Mouse (Mus musculus): ENCODE measurements around the gene Ipo7. TPM values are rescaled to one million over a fixed set of nuclear protein-coding genes. Genes with fewer than 3 reads are reported as not detected.
A peak's percentile ranks its signal among the peaks of the same experiment; 100 is the strongest.

Ipo7 gene
- polyA plus RNA-seq, 1 experiment from 2014 or later: 21.9 TPM

DNA sequence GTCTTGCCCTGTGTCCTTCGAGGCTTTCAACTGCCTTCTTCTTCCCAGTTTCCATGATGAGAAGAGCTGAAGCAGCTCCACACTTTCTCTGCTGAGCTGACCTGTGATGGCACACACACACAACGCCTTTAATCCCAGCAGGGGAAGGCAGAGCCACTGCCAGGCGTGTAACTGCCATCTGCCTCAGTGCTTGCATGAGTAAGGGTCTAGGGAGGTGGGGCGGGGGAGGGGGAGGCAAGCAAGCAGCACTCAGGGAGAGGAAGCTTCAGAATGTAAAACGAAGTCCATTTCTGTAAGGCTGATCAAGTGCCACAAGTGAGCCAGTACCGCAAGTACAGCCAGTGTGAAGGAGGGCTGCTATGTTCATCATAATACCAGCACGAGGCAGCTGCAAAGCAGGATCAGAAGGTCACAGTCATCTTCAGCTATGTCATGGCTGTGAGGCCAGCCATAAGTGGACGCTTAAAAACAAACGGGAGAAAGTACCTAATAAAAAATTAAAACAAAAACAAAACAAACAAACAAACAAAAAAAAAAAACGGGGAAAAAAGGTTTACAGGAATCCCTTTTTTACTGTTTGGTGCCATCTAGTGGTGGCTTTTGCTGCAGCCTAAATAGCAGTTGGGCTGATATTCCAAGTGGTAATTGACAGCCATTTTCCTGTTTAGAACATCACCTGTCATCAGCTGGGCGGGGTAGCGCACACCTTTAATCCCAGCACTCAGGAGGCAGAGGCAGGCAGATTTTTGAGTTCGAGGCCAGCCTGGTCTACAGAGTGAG lies 65.5 kb downstream of the Ipo7 start:
- no peak overlapping the region for H3K4me3 ChIP-seq (ENCODE audit: low read length)
- no peak overlapping the region for H3K27ac ChIP-seq (ENCODE audit: low read depth, low read length)
- H3K27me3 ChIP-seq (ENCODE audit: control insufficient read depth, insufficient read depth, low read length): no peaks in the 10 kb centered on the region
- no peak for ATAC-seq (ENCODE audit: low FRiP score, low TSS enrichment)
- H3K9me3 ChIP-seq (ENCODE audit: control insufficient read depth, low read length): 0 out of 2 replicates have a peak, but pooled peaks cover 2% of the 10 kb centered on the region
- H3K9ac ChIP-seq (ENCODE audit: low read depth, low read length): no peak overlapping the region
- no peak overlapping the region for H3K4me2 ChIP-seq (replicated peaks; ENCODE audit: low read depth, low read length)
- 72% methylated on average over 13 of the region's 13 CpGs for WGBS
- H3K4me1 ChIP-seq (ENCODE audit: control insufficient read depth, insufficient read depth, low read length): no peaks in the 10 kb centered on the region
- peaks cover 83% of the 10 kb centered on the region for H3K36me3 ChIP-seq (ENCODE audit: control insufficient read depth, insufficient read depth, low read length)

DNA sequence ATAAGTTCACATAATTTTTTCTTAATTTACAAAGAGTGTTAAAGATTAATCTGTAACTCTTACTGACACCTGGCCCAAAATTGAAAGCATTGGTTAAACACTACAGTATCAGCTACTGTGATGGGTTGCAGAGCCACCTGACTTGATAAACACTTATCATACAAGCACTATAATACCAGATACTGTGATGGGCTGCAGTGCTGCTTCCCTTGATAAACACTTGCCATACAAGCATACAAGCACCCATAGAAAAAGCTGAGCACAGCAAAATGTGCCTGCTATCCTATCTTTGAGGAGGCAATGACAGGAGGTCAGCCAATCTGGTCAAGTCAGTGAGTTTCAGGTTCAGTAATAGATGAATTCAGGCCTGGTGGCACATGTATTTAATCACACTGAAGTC lies 67.1 kb downstream of the Ipo7 start:
- no peak overlapping the region for H3K4me2 ChIP-seq (replicated peaks; ENCODE audit: low read depth, low read length)
- H3K4me1 ChIP-seq (ENCODE audit: control insufficient read depth, insufficient read depth, low read length): no peaks in the 10 kb centered on the region
- no peaks in the 10 kb centered on the region for H3K27me3 ChIP-seq (ENCODE audit: control insufficient read depth, insufficient read depth, low read length)
- H3K9ac ChIP-seq (ENCODE audit: low read depth, low read length): no peak overlapping the region
- no peak for ATAC-seq (ENCODE audit: low FRiP score, low TSS enrichment)
- H3K9me3 ChIP-seq (ENCODE audit: control insufficient read depth, low read length): 0 out of 2 replicates have a peak, but pooled peaks cover 2% of the 10 kb centered on the region
- no peak overlapping the region for H3K27ac ChIP-seq (ENCODE audit: low read depth, low read length)
- H3K4me3 ChIP-seq (ENCODE audit: low read length): no peak overlapping the region
- H3K36me3 ChIP-seq (ENCODE audit: control insufficient read depth, insufficient read depth, low read length): peaks cover 84% of the 10 kb centered on the region

DNA sequence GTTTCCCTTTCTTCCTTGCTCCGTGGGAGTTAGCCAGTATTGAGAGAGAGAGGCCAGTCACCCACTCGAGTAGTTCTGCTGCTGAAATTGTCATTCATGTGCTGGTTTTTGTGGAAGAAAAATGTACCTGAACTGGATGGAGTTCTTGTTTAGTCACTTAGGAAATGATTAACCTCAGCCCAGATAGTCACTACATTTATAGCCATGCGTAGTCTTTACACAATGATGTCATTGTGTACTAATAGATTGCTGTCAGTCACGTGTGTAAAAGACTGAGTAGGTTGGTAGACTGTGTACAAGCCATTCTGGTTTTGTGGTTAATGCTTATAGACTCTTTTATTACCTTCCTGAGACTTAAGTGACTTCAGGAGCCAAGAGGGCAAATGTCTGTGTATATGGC lies 69.8 kb downstream of the Ipo7 start:
- no peak overlapping the region for H3K4me3 ChIP-seq (ENCODE audit: low read length)
- H3K9ac ChIP-seq (ENCODE audit: low read depth, low read length): no peak overlapping the region
- no peaks in the 10 kb centered on the region for H3K4me1 ChIP-seq (ENCODE audit: control insufficient read depth, insufficient read depth, low read length)
- ATAC-seq (ENCODE audit: low FRiP score, low TSS enrichment): peak; percentile 60; the same call in 1 of the 2 replicates
- WGBS: 75% methylated on average over 4 of the region's 4 CpGs
- no peaks in the 10 kb centered on the region for H3K27me3 ChIP-seq (ENCODE audit: control insufficient read depth, insufficient read depth, low read length)
- no peaks in the 10 kb centered on the region for H3K9me3 ChIP-seq (ENCODE audit: control insufficient read depth, low read length)
- no peak overlapping the region for H3K4me2 ChIP-seq (replicated peaks; ENCODE audit: low read depth, low read length)
- peaks cover 79% of the 10 kb centered on the region for H3K36me3 ChIP-seq (ENCODE audit: control insufficient read depth, insufficient read depth, low read length)
- peak overlapping the region; percentile 6; the same call in 1 of the 2 replicates for H3K27ac ChIP-seq (ENCODE audit: low read depth, low read length)

- 85% methylated on average over 7 of the region's 7 CpGs for WGBS
- peaks cover 84% of the 10 kb centered on the region for H3K36me3 ChIP-seq (ENCODE audit: control insufficient read depth, insufficient read depth, low read length)
- no peaks in the 10 kb centered on the region for H3K27me3 ChIP-seq (ENCODE audit: control insufficient read depth, insufficient read depth, low read length)
- H3K27ac ChIP-seq (ENCODE audit: low read depth, low read length): no peak overlapping the region
- H3K4me1 ChIP-seq (ENCODE audit: control insufficient read depth, insufficient read depth, low read length): no peaks in the 10 kb centered on the region
- no peaks in the 10 kb centered on the region for H3K9me3 ChIP-seq (ENCODE audit: control insufficient read depth, low read length)
- no peak overlapping the region for H3K4me3 ChIP-seq (ENCODE audit: low read length)
- no peak for ATAC-seq (ENCODE audit: low FRiP score, low TSS enrichment)
- no peak overlapping the region for H3K4me2 ChIP-seq (replicated peaks; ENCODE audit: low read depth, low read length)
- H3K9ac ChIP-seq (ENCODE audit: low read depth, low read length): no peak overlapping the region
Measured at GRCm38 (mm10) chr7:110091670-110092069, 73.6 kb downstream of the Ipo7 start.

DNA sequence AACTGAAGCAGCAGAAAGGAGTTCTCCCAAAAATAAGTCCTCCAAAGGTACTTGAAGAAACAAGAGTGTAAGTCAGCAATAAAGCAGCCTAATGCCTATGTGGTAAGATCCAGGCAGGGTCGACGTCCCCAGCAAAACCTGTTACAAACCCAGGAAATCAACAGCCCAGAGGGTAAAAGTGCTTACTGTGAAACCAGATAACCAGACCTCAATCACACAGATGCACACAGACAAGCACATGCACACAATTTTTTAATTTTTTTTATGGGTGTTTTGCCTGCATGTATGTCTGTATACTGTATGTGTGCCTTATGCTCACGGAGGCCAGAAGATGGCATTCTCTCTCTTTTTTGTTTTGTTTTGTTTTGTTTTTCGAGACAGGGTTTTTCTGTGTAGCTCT lies 78.3 kb downstream of the Ipo7 start:
- Histone ChIP-seq H3K9ac (ENCODE audit: low read depth, low read length) (no peak overlapping the region), H3K27me3 (ENCODE audit: control insufficient read depth, insufficient read depth, low read length) (no peaks in the 10 kb centered on the region), H3K27ac (ENCODE audit: low read depth, low read length) (peak overlapping the region; percentile 26), H3K4me2 (replicated peaks; ENCODE audit: low read depth, low read length) (no peak overlapping the region), H3K9me3 (ENCODE audit: control insufficient read depth, low read length) (no peaks in the 10 kb centered on the region), H3K4me1 (ENCODE audit: control insufficient read depth, insufficient read depth, low read length) (0 out of 2 replicates have a peak, but pooled peaks cover 5% of the 10 kb centered on the region), H3K36me3 (ENCODE audit: control insufficient read depth, insufficient read depth, low read length) (peaks cover 56% of the 10 kb centered on the region), H3K4me3 (ENCODE audit: low read length) (no peak overlapping the region)
- no peak for ATAC-seq (ENCODE audit: low FRiP score, low TSS enrichment)
- 79% methylated on average over 4 of the region's 4 CpGs for WGBS

DNA sequence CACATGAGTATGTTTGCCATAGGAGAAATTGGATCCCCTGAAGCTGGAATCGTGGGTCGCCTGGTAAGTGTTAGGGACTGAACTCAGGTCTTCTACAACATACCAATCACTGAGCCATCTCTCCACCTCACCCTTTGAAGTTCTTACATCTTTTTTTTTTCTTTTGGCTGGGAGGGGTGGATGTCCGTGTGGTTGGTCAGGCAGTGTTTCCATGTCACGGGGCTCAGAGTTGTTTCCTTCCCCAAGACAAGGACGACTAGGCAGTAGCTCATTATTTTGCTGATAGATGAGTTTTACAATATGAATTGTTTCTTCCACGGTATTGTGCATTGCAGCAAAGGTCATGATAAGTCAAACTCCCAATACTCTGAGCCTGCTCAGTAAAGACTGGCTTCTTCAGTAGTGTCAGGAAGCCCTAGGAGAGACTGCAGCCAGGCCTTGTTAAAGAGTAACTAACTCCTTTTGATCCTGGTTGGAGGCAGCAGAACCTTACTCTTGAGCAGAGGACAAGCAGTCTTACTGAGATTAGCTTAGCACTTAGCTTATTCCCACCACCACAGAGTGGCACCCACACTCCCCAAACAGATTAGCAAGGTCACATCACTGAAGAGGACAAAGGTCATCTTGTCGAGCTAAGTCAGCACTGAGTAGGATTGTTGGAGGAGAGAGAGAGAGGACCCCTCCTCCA lies 79.2 kb downstream of the Ipo7 start:
- Histone ChIP-seq H3K4me1 (ENCODE audit: control insufficient read depth, insufficient read depth, low read length) (0 out of 2 replicates have a peak, but pooled peaks cover 5% of the 10 kb centered on the region), H3K36me3 (ENCODE audit: control insufficient read depth, insufficient read depth, low read length) (peaks cover 47% of the 10 kb centered on the region), H3K9ac (ENCODE audit: low read depth, low read length) (no peak overlapping the region), H3K27me3 (ENCODE audit: control insufficient read depth, insufficient read depth, low read length) (no peaks in the 10 kb centered on the region), H3K4me3 (ENCODE audit: low read length) (no peak overlapping the region), H3K4me2 (replicated peaks; ENCODE audit: low read depth, low read length) (no peak overlapping the region), H3K27ac (ENCODE audit: low read depth, low read length) (peak overlapping the region; percentile 43), H3K9me3 (ENCODE audit: control insufficient read depth, low read length) (no peaks in the 10 kb centered on the region)
- peak; percentile 58; the same call in 1 of the 2 replicates for ATAC-seq (ENCODE audit: low FRiP score, low TSS enrichment)
- WGBS: 42% methylated on average over 7 of the region's 7 CpGs

GRCm38 (mm10) chr7:110100854-110101253 lies 82.8 kb downstream of the Ipo7 start:
- H3K4me2 ChIP-seq (replicated peaks; ENCODE audit: low read depth, low read length): no peak overlapping the region
- 0 out of 2 replicates have a peak, but pooled peaks cover 5% of the 10 kb centered on the region for H3K4me1 ChIP-seq (ENCODE audit: control insufficient read depth, insufficient read depth, low read length)
- H3K4me3 ChIP-seq (ENCODE audit: low read length): no peak overlapping the region
- peaks cover 12% of the 10 kb centered on the region; the same call in 1 of the 2 replicates for H3K36me3 ChIP-seq (ENCODE audit: control insufficient read depth, insufficient read depth, low read length)
- no peaks in the 10 kb centered on the region for H3K9me3 ChIP-seq (ENCODE audit: control insufficient read depth, low read length)
- H3K9ac ChIP-seq (ENCODE audit: low read depth, low read length): peak overlapping the region; percentile 7; the same call in 1 of the 2 replicates
- ATAC-seq (ENCODE audit: low FRiP score, low TSS enrichment): peak; percentile 17; the same call in 1 of the 2 replicates
- 34% methylated on average over 6 of the region's 6 CpGs for WGBS
- H3K27me3 ChIP-seq (ENCODE audit: control insufficient read depth, insufficient read depth, low read length): no peaks in the 10 kb centered on the region
- H3K27ac ChIP-seq (ENCODE audit: low read depth, low read length): peak overlapping the region; percentile 62; the same call in 1 of the 2 replicates

DNA sequence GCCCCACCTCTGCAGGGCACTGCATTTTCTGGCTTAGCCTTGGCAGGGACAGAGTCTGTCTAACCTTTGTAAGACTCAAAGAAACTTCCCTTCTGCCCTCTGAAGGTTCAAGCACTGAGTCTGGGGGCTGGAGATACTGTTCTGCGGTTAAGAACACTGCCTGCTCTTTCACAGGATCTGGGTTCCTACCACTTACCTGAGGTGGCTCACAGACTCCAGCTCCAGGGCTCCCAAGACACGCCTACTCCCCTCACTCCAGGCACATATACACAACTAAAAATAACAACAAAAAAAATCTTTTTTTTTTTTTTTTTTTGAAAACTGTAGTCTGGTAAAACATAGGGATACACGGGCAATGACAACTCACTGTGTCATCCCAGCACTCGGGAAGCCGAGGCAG lies 83.2 kb downstream of the Ipo7 start:
- H3K9me3 ChIP-seq (ENCODE audit: control insufficient read depth, low read length): no peaks in the 10 kb centered on the region
- H3K4me2 ChIP-seq (replicated peaks; ENCODE audit: low read depth, low read length): no peak overlapping the region
- WGBS: 68% methylated on average over 5 of the region's 5 CpGs
- peak overlapping the region; percentile 7; the same call in 1 of the 2 replicates for H3K9ac ChIP-seq (ENCODE audit: low read depth, low read length)
- peak overlapping the region; percentile 62; the same call in 1 of the 2 replicates for H3K27ac ChIP-seq (ENCODE audit: low read depth, low read length)
- 0 out of 2 replicates have a peak, but pooled peaks cover 5% of the 10 kb centered on the region for H3K4me1 ChIP-seq (ENCODE audit: control insufficient read depth, insufficient read depth, low read length)
- no peak overlapping the region for H3K4me3 ChIP-seq (ENCODE audit: low read length)
- H3K36me3 ChIP-seq (ENCODE audit: control insufficient read depth, insufficient read depth, low read length): peaks cover 8% of the 10 kb centered on the region; the same call in 1 of the 2 replicates
- ATAC-seq (ENCODE audit: low FRiP score, low TSS enrichment): 0 out of 2 replicates have a peak, but pooled peaks have one; percentile 37
- no peaks in the 10 kb centered on the region for H3K27me3 ChIP-seq (ENCODE audit: control insufficient read depth, insufficient read depth, low read length)

DNA sequence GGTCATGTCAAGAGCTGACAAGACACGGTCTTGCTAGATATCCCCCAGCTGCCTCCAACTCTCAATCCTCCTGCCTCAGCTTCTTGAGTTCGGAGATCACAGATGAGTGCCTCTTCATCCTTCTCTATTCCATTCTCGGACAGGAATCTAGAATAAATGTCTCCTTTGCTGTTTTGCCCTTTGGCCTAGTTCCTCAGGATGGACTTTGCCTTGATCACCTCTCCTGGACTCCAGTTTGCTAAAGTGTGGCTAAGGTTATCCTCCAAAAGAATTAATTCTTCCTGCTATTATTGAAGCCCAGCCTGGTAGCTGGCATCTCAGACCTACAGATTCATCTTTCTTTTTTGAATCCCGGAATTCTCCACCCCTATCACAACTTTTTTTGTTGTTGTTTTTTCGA lies 87.0 kb downstream of the Ipo7 start:
- Histone ChIP-seq H3K4me3 (ENCODE audit: low read length) (no peak overlapping the region), H3K4me2 (replicated peaks; ENCODE audit: low read depth, low read length) (no peak overlapping the region), H3K27ac (ENCODE audit: low read depth, low read length) (no peak overlapping the region), H3K4me1 (ENCODE audit: control insufficient read depth, insufficient read depth, low read length) (no peaks in the 10 kb centered on the region; the same call in 1 of the 2 replicates), H3K27me3 (ENCODE audit: control insufficient read depth, insufficient read depth, low read length) (no peaks in the 10 kb centered on the region), H3K36me3 (ENCODE audit: control insufficient read depth, insufficient read depth, low read length) (no peaks in the 10 kb centered on the region), H3K9ac (ENCODE audit: low read depth, low read length) (no peak overlapping the region), H3K9me3 (ENCODE audit: control insufficient read depth, low read length) (no peaks in the 10 kb centered on the region)
- no peak for ATAC-seq (ENCODE audit: low FRiP score, low TSS enrichment)
- 89% methylated on average over 5 of the region's 5 CpGs for WGBS

Data from kidney, embryonic 14.5 days (tissue).